Mouse (Mus musculus): ENCODE results near the gene Hsd17b12.

DNA sequence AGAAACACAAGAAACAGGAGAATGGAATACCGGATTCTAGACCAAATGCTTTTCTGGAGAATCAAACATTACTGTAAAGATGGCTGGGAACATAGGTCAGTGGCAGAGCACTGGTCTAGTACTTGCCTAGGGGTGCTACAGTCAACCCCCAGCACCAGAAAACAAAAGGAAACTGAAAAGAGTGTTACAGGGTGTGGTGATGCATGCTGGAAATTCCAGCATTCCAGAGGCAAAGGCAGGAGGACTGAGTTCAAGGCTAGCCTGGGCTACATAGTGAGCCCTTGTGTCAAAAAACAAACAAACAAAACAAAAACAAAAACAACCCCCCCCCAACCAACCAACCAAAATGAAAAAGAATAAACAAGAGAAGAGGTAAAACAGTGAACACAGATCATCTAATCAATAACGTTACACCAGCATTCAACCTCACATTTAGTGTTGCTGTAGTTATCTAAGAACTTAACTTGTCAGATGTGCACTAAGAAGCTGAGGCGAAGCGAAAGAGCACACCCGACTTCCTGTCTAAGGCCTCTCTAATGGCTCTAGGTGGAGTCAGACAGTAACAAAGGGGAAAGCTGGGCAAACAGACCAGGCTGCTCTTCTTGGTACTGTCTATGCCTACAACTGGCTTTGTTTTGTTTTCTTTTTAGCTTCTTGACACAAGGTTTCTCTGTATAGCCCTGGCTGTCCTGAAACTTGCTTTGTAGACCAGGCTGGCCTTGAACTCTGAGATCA, 117.2 kb downstream of the Hsd17b12 start:
- TF ChIP-seq GATA1 (IDR thresholded peaks at IDR 0.05; ENCODE audit: borderline replicate concordance, low read length) (no peak), FLI1 (IDR thresholded peaks at IDR 0.05; ENCODE audit: low read length) (no peak)
